Mouse (Mus musculus): ENCODE data around the gene Wt1.

GRCm38 (mm10) chr2:105185140-105185539, 58.8 kb downstream of the Wt1 start:
- TF ChIP-seq POLR2A (IDR thresholded peaks at IDR 0.05; ENCODE audit: borderline replicate concordance, control insufficient read depth, low read depth, low read length): no peak
- TF ChIP-seq CTCF (IDR thresholded peaks at IDR 0.05; ENCODE audit: control insufficient read depth, insufficient read depth, low read length): no peak
